Mouse (Mus musculus): Measurements from ENCODE around the gene 2010111I01Rik.

DNA sequence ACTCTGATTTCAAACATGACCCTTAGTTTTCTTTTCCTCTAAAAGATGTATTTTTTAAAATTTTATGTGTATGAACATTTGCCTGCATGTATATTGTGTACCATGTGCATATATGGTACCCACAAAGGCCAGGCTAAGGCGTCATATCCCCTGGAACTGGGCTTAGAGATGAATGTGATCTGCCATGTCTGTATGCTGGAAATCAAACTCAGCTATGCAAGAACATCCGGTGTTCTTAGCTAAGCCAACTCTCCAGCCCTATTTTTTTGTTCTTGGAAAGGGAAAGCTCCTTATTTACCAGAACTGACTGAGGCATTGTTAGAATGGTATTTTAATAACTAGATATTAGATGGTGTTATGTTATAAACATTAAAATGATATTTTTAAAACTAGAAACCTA is 75.2 kb downstream of the 2010111I01Rik start:
- TF ChIP-seq CTCF (IDR thresholded peaks at IDR 0.05; ENCODE audit: low read depth), result no peak
- no peak for TF ChIP-seq EP300 (optimal IDR thresholded peaks at IDR 0.05)

All from stomach, postnatal 0 days (tissue).